Mouse (Mus musculus): ENCODE measurements around the gene Tmprss9.

Tmprss9 gene

DNA sequence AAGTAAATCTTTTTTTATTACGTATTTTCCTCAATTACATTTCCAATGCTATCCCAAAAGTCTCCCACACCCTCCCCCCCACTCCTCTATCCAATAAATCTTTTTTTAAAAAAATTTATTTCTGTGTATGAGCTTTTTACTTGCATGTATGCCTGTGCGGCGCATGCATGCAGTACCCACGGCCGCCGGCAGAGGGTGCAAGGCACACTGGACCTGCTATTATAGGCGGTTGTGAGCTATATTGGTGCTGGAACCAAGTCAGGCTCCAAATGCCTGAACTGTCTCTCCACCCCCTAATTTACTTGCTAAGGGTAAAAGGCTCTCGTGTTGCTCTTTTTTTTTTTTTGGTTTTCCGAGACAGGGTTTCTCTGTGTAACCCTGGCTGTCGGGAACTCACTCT is 9.7 kb downstream of the Tmprss9 start:
- in situ Hi-C loops (cut with MboI, MseI) = no loop called here

DNA sequence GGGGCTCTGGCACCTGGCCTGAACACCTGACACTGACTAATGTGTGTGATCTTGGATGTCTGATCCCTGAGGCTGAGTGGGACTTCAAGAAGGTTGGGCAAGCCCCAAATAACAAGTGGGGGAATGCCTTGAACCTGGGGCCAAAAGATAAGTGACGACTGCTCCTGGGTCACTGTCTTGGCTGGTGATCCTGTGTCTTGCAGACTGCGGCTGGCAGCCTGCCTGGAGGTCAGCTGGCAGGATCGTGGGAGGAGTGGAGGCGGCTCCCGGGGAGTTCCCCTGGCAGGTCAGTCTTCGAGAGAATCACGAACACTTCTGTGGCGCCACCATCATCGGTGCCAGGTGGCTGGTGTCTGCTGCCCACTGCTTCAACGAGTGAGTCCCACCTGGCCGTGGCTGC is 15.5 kb downstream of the Tmprss9 start:
- in situ Hi-C loops (cut with MboI, MseI) = no loop called here

DNA sequence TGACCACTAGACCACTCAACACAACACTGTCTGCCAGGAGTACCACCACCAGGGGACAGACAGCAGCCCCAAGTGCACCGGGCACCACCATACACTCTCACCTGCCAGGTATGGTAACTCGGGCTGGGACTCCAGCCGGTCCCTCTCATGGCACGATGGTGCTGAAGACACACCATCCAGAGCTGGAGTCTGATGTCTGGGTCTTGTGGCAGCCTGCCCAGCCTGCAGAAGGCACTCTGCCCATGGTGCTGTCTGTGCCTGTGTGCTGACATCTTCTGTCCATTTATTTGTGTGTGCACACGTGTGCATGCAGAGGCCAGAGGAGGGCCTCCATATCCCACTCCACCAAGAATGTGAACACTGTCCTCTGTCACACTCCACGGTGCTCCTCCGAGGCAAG is 23.5 kb downstream of the Tmprss9 start:
- in situ Hi-C loops (cut with MboI, MseI) = no loop called here

DNA sequence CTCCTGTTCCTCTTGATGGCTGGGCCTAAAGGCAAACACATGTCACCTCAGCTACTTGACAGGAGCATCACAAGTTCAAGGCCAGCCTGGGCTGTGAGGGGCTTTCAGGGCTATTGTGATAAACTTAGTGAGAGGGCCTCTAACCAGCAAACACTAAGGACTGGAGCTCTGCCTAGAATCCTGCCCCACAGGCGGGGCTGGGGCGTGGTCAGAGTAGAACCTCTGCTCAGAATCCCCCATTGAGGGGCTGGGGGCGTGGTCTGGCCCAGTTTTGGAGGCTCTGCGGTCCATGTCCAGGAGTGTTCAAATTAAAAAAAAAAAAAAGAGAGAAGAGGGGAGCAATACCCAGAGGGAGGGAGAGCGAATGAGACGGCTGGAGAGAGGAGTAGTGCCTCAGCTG is 24.0 kb downstream of the Tmprss9 start:
- in situ Hi-C loops (cut with MboI, MseI) = no loop called here

DNA sequence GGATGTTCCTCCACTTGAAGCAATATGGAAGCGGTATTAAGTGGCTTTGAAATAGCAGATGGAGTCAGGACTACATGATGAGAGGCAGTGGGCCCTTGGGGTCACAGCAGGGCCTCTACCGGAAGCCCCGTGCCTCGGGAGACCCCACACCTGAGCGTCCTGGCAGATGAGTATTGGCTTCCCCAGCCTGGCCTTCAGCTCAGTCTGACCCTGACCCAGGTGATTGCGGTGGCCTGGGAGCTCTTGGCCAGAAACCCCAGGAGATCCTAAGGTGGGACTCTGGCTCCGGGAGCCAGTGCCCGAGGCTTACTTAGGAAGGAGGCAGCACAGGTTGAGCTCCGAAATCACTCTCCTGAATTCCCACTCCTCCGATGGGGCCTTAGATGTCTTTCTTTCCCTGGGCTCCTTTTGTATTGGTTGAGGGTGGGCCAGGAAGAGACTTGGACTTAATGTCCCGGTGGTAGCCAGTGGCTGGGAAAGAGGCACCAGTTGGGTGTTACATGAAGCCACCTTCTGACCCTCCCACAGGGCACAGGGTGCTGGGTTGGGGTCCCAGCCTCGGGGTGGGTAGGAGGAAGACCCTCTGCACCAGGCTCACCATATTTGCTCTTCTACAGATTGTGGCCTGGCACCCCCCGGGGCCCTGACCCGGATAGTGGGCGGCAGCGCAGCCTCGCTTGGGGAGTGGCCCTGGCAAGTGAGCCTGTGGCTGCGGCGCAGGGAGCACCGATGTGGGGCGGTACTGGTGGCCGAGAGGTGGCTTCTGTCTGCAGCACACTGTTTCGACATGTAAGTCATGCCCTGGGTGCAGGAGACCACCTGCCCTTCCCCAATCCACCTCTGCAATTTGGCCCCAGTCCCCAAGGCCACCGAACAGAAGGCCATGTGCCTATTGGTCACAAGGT is 25.2 kb downstream of the Tmprss9 start:
- in situ Hi-C loops (cut with MboI, MseI) = no loop called here

DNA sequence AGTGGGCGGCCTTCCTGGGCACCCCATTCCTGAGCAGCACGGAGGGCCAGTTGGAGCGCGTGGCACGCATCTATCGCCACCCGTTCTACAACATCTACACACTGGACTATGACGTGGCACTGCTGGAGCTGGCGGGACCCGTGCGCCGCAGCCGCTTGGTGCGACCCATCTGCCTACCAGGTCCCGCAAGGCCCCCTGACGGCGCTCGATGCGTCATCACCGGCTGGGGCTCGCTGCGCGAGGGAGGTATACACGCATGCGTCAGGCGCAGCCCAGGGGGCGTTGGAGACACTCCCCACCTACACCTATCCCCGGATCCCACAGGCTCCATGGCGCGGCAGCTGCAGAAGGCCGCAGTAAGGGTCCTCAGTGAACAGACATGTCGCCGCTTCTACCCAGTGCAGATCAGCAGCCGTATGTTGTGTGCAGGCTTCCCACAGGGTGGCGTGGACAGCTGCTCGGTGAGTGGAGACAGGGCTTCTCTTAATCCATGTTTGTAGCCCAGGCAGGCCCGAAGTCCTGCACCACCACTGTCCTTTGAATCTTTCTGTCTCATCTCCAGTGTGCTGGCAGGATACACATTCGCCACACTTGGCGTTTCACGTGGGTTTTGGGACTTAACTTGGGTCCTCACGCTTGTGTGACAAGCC is 26.3 kb downstream of the Tmprss9 start:
- in situ Hi-C loops (cut with MboI, MseI) = no loop called here

DNA sequence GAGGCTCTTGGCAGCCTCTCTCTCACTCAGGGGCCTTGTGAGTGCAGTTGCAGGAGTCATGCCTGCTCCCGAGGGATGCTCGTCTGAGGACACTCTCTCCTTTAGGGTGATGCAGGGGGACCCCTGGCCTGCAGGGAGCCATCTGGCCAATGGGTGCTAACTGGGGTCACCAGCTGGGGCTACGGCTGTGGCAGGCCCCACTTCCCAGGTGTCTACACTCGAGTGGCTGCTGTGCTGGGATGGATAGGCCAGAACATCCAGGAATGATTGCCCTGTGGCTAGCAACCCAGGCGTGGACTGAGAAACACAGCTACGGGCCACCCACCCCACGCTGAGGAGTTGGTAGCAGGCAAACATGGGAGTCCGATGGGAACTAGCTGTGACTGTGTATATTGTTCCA is 27.4 kb downstream of the Tmprss9 start:
- in situ Hi-C loops (cut with MboI, MseI) = no loop called here

DNA sequence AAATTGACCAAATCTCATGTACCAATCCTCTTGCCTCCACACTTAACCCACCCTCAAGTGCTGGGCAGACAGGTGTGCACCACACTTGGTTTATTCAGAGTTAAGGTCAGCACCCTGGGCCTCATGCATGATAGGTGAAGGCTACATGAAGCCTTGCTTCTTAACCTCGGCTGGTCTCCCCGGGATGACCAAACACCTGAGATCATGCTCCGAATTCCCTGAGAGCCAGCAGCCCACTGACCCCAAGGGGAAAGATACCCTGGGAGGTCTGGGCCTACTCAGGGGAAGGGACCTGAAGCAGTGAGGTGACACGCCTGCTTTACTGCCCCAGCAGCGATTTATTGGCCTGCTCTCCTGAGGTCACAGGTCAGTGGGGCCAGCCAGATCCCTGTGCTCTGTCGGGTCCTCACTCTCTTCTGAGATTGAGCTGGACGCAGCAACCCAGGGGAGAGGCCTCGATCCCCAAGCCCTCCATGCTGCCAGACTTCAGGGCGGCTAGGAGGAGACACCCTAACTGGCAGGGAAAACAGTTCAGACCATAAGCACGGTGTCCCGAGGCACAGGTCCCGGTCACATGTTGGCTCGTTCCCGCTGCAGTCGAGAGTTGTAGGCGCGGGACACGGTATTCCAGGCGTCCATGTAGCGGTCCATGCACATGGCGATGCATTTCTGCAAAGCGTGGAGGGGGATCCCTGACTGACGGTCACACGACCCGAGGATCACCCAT is 28.1 kb downstream of the Tmprss9 start:
- in situ Hi-C loops (cut with MboI, MseI) = no loop called here

DNA sequence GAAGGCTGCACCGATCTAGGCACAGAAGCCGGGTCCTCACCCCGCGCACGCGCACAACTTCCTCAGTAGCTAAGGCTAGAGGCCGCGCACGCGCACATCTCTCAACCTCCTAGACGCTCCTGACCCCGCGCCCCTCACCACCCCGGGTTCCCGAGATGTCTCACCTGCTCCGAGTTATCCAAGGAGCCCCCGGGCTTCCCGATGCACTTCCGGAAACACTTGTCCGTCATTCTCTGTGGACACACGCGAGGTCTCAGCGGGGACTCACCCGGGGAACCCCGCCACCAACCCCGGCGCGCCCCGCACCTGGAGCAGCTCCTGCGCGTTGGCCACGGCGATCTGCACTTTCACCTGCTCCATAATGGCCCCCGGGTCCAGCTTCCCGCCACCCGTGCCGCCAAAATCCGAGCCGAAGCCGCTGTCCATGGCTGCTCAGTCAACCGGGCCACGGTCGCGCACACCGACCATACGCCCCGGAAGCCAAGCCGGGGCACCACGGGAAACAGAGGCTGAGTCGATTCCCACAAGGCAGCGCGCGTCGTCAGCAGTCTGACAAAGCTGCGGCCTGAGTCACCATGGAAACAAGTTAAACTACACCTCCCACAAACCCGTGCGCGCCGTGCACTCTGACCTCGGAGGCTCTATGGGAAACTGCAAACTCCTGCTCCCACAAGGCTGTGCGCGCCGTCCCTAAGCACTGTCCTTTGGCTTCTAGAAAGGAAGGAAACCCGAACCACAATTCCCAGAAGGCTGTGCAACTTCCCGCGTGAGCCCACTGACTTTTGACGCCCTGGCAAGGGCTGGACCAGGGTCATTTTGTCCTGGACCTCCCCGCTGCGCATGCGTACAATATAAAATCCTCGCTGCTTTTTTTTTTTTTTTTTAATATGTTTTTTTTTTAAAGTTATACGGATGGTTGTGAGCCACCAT is 28.9 kb downstream of the Tmprss9 start, which contains the start of gene Timm13:
Timm13 (minus strand) TSS at position 652 of the 930 bp plus-strand sequence.
- in situ Hi-C loops (cut with MboI, MseI) = no loop called here

DNA sequence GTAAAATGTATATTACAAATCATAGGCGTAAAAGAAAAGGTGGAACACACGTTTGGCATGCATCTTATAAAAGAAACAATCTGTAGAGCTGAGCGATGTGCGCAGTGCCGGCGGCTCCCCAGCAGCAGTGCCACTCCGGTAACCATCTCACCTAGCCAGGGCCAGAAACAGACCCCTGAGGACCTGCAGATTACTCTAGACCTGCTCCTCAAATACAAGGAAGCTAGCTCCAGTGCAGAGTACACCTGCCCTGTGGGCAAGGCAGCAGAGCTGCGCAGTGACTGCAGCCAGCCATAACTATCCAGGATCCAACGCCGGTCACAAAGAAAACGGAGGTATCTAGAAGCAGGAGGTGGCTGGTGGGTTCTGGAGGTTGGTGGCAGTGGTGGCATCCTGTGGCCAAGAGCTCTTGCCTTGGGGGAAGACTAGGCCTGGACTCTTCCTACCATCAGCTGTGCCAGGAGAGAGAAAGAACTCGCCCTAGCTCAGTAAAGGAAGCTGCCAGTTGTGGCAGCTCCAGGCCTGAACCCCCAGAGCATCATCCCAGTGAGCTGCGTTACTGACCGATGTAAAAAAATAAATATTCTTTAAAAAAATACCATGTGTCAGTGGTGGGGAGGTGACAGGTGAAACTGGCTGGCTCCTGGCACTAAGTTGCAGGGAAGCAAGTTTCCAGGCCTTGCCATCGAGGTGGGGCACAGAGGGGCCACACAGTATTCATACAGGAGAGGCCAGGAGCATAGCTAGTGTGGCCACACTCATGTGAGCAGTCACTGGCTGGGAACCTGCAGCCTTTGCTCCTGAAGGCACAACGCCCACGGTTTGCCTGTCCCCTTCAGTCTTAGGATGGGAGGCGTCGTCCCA is 30.0 kb downstream of the Tmprss9 start:
- in situ Hi-C loops (cut with MboI, MseI) = no loop called here

DNA sequence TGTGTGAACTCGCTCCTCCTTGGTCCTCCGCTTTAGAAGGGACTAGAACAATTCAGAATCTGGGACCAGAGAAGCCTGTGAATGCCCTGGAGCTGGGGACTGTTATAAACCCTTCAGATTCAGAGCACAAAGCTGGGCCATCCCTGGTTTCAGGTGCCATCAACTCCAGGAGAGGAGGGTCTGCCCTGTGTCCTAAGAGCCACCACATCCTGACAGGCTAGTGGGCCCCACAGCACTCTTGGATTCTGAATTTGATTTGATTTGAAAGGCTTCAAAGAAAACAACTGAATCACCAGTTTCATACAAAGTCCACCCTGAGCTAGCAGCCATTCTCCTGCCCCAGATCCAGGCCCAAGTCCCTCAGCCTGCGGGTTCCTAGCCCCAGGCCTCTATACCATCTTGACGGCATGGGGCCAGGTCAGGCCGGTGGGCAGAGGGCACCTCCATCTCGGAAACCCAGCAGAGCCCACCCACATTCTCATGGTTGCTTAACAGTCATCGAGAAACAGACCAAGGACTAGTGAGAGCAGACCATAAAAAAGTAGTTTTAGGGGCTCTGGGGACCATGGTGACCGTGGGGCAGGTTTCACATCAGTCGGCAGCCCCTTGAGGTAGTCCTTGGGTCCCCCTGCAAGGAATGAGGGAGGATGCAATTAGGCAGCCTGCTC is 30.8 kb downstream of the Tmprss9 start:
- in situ Hi-C loops (cut with MboI, MseI) = no loop called here

DNA sequence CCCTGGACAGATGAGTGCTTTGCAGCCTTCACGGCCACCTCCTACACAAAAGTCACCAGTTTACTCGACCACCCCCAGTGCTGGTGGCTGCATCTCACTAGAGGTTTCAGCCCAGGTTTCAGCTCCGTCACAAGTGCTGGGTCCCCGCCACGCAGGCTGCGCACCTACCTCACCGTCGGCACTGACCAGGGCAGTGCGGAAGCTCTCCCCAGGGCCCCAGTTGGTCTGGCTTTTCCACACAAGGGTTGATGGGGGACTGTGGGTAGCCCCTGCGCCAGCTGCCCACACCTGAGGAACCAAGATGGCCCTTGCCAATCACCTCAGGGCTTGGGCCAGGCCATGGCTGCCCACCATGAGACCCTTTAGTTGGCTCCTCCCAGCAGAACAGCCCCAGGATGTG is 31.6 kb downstream of the Tmprss9 start:
- in situ Hi-C loops (cut with MboI, MseI) = no loop called here

DNA sequence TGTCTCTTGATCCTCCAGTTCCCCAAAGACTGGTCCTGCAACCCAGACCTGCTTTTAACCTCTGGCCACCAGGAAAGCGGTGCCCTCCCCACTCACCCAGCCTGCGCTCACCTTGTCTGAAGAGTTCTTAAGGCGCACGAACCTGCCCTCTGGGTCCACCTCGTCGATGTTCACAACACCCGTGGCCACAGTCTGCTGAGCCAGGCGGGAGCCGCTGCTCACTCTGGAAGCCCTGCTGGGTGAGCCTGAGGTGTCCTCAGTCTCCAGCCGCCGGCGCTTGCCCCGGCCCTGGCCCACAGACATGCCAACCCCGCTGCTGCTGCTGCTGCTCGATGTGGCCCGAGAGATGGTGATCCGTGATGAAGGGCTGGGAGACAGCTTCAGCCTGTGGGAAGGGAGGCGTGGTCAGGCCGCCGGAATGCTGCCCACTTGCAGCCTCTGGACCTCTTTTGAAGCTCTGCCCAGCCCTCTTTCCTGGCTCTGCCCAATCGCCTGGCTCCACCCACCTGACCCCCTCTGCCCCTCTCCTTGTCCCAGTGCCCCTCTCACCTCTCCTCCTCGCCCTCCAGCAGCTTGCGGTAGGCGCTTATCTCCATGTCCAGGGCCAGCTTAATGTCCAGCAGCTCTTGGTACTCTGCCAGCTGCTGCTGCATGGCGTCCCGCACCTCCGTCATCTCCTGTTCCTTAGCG is 32.5 kb downstream of the Tmprss9 start:
- in situ Hi-C loops (cut with MboI, MseI) = no loop called here

DNA sequence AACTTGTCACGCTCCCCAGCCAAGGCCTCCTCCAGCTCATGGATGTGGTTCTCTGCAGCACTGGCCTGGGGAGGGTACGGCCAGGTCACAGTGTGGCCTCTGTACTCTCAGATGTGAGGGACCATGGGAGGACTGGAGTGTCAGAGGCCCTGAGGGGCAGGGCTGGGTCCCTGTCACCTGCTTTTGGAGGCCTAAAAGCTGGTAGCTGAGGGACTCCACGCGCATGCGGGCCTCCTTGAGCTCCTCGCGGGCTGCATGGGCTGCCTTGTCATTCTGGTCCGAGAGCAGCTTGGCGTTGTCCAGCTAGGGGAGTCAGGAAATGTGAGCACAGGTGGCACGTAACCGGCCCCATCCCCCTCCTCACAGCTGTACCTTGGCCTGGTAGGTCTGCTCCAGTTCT is 33.1 kb downstream of the Tmprss9 start:
- in situ Hi-C loops (cut with MboI, MseI) = no loop called here

DNA sequence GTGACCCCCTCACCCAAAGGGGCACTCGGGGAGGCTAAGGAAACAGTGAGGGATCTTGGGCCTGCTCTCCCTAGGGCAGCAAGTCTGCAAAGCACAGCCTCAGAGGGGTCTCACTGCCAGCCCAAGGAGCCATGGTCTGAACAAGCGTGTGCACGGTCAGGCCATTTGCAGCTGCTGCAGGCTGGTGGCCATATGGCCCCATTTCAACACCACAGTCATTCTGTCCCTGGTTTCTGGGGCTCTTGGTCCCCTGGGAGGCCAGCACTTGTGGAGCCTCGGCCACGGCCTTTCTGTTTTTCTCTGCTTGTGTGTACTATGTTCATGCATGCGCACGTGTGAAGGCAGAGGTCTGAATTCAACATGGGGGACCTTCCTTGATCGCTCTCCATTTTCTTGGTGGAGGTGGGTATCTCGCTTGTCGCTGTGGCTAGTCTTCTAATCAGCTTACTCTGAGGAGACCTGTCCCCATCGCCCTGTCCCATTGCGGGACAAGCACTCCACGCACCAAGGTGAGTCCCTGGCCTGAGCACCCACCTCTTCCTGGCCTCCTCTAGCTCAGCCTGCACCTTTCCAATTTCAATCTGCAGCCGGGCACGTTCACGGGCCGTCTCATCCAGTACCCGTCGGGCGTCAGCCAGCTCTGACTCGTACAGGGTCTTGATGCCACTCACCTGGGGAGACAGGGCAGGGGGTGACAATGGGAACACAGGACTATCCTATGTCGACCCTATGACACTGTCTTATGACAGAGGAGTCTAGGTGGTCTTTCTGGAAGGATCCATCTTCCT is 37.9 kb downstream of the Tmprss9 start:
- in situ Hi-C loops (cut with MboI, MseI) = no loop called here

DNA sequence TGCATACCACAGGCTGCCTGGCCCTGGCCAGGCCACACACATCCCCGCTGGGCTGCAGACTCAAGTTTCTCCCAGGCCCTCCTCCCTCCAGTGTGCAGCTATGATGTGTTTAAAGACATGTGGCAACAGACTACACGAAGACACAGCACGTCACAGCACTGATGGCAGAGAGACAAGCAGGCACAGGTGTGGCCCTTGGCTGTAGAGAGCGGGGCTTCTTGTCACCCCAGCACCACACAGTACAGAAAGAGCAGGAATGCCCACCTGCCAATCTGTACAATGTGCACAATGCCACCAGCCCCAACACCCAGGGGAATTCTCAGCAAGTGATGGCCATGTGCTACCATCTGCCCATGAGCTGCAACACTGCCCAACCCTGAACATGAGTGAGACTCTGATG is 39.7 kb downstream of the Tmprss9 start:
- in situ Hi-C loops (cut with MboI, MseI) = no loop called here

DNA sequence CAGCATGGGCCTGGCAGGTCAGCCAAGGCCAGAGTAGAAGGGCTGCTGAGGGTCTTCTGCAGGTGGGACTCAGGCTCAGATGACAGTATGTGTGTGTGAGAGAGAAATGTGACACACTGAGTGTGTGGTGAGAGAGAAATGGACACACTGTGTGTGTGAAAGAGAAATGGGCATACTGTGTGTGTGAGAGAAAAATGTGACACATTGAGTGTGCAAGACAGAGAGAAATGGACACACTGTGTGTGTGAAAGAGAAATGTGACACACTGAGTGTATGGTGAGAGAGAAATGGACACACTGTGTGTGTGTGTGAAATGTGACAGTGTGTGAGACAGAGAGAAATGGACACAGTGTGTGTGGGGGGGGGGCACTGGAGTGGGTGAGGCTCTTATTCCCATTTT is 40.2 kb downstream of the Tmprss9 start:
- in situ Hi-C loops (cut with MboI, MseI) = no loop called here

DNA sequence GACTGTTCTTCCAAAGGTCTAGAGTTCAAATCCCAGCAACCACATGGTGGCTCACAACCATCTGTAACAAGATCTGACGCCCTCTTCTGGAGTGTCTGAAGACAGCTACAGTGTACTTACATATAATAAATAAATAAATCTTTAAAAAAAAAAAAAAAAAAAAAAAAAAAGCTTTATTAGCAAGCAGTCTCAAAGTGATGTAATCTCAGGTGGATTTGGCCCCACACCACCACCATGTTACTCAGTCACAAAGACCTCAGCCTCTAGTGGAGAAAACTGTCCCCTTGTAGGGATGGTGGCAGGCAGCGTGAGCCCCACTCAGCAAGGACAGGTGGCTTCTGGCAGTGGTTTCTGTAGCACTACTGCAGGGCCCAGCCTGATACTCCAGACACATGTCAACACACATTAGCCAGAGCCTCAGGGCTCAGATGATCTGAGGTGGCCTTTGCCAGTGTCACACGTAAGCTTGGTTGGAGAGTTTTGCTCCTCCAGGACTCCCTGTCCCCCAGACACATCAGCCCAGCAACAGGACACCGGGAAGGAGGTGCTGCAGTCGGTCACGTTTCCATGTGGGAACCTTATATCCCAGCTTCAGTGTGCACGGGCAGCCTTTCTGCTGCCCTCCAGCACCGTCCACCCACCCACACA is 41.8 kb downstream of the Tmprss9 start:
- in situ Hi-C loops (cut with MboI, MseI) = no loop called here
